In genomic region chr5:129217481-129218221, GRCm38 (mm10) we compare ENCODE assay signal across 8 mouse cellular contexts.
DNase-seq lines count a peak whose midpoint lies in the region; ATAC-seq and TF ChIP-seq lines count a peak whose summit lies in the region.

No protein-coding gene starts in this region.

- no peak for ATAC-seq in heart, embryonic 11.5 days (replicated peaks; ENCODE audit: insufficient number of reproducible peaks, low FRiP score, low TSS enrichment)
- ATAC-seq in erythroid progenitor cell, adult 5-6 weeks (replicated peaks; ENCODE audit: low FRiP score, poor library complexity, severe bottlenecking) = peak; percentile 85
- ATAC-seq in limb, embryonic 11.5 days (ENCODE audit: insufficient number of reproducible peaks, low FRiP score, low TSS enrichment, low read depth) = no peak
- no peak for ATAC-seq in stomach, postnatal 0 days (ENCODE audit: low FRiP score, low TSS enrichment)

- no peak for DNase-seq in heart, postnatal 10 days
- DNase-seq in limb, embryonic 11.5 days (ENCODE audit: low spot score) = peak; percentile 27
- no peak for DNase-seq in stomach, postnatal 0 days (ENCODE audit: low spot score)
- DNase-seq in left cerebral cortex, postnatal 14 days (ENCODE audit: low spot score in 2 of 2) = no peak
- no peak for DNase-seq in right cerebral cortex, postnatal 10 days (ENCODE audit: low spot score in 2 of 2)

- H3K9ac ChIP-seq in heart, embryonic 11.5 days (ENCODE audit: low read depth, low read length) = no peak overlapping the region
- no peak overlapping the region for H3K9ac ChIP-seq in ES-Bruce4 (ENCODE audit: low read depth, poor library complexity, severe bottlenecking)
- no peak overlapping the region for H3K9ac ChIP-seq in limb, embryonic 11.5 days (ENCODE audit: low read length)
- H3K9ac ChIP-seq in stomach, postnatal 0 days (ENCODE audit: low read length) = no peak overlapping the region

- H3K9me3 ChIP-seq in heart, embryonic 11.5 days (replicated peaks; ENCODE audit: control insufficient read depth, low read length) = no peaks in the 10 kb centered on the region; the same call in 1 of the 2 replicates
- H3K9me3 ChIP-seq in ES-Bruce4 (replicated peaks; ENCODE audit: control insufficient read depth, insufficient read depth, low read length, poor library complexity, severe bottlenecking) = no peaks in the 10 kb centered on the region
- H3K9me3 ChIP-seq in limb, embryonic 11.5 days (ENCODE audit: control insufficient read depth, low read length) = no peaks in the 10 kb centered on the region
- no peaks in the 10 kb centered on the region for H3K9me3 ChIP-seq in stomach, postnatal 0 days (ENCODE audit: control insufficient read depth, low read length)

- 16% methylated on average over 22 of the region's 22 CpGs for WGBS in heart, embryonic 11.5 days (ENCODE audit: insufficient replicate concordance)
- WGBS in limb, embryonic 11.5 days = 9% methylated on average over 22 of the region's 22 CpGs
- WGBS in stomach, postnatal 0 days = 10% methylated on average over 22 of the region's 22 CpGs

- H3K4me2 ChIP-seq in heart, embryonic 11.5 days = peak overlapping the region; percentile 47
- H3K4me2 ChIP-seq in limb, embryonic 11.5 days (ENCODE audit: low read depth, severe bottlenecking) = peak overlapping the region; percentile 26; the same call in 1 of the 2 replicates
- H3K4me2 ChIP-seq in stomach, postnatal 0 days (replicated peaks; ENCODE audit: low read depth) = 0 out of 2 replicates have a peak overlapping the region, but pooled peaks have one; percentile 17

- peak; percentile 71; the same call in 1 of the 2 replicates for TF ChIP-seq EP300 in ES-Bruce4 (IDR thresholded peaks at IDR 0.05; ENCODE audit: insufficient read depth, low read depth, low read length)
- no peak for TF ChIP-seq EP300 in stomach, postnatal 0 days (optimal IDR thresholded peaks at IDR 0.05)

- H3K4me3 ChIP-seq in heart, embryonic 11.5 days (ENCODE audit: low read depth, low read length) = no peak overlapping the region; the same call in 1 of the 2 replicates
- no peak overlapping the region for H3K4me3 ChIP-seq in ES-Bruce4 (ENCODE audit: low read depth, low read length)
- H3K4me3 ChIP-seq in limb, embryonic 11.5 days (ENCODE audit: low read depth, low read length) = no peak overlapping the region
- no peak overlapping the region for H3K4me3 ChIP-seq in stomach, postnatal 0 days (ENCODE audit: low read depth, low read length)

- H3K4me1 ChIP-seq in heart, embryonic 11.5 days (ENCODE audit: control insufficient read depth, insufficient read depth, low read length) = no peaks in the 10 kb centered on the region
- peaks cover 12% of the 10 kb centered on the region for H3K4me1 ChIP-seq in ES-Bruce4 (ENCODE audit: control insufficient read depth, insufficient read depth, low read length)
- H3K4me1 ChIP-seq in limb, embryonic 11.5 days (ENCODE audit: control insufficient read depth, insufficient read depth, low read length) = 0 out of 2 replicates have a peak, but pooled peaks cover 4% of the 10 kb centered on the region
- no peaks in the 10 kb centered on the region for H3K4me1 ChIP-seq in stomach, postnatal 0 days (replicated peaks; ENCODE audit: control insufficient read depth, insufficient read depth)

- TF ChIP-seq CTCF in ES-Bruce4 (IDR thresholded peaks at IDR 0.05; ENCODE audit: low read depth, low read length) = no peak
- no peak for TF ChIP-seq CTCF in stomach, postnatal 0 days (IDR thresholded peaks at IDR 0.05; ENCODE audit: low read depth)

- intact Hi-C loops in heart, postnatal 10 days (cut with DNase I) = no loop called here
- intact Hi-C loops in left cerebral cortex, postnatal 14 days (cut with DNase I) = no loop called here

- H3K27me3 ChIP-seq in heart, embryonic 11.5 days (ENCODE audit: control insufficient read depth, insufficient read depth, low read length) = 0 out of 2 replicates have a peak, but pooled peaks cover 3% of the 10 kb centered on the region
- H3K27me3 ChIP-seq in ES-Bruce4 (ENCODE audit: control insufficient read depth, insufficient read depth, low read length, poor library complexity, severe bottlenecking) = no peaks in the 10 kb centered on the region
- H3K27me3 ChIP-seq in limb, embryonic 11.5 days (ENCODE audit: control insufficient read depth, insufficient read depth, low read length) = no peaks in the 10 kb centered on the region
- H3K27me3 ChIP-seq in stomach, postnatal 0 days (ENCODE audit: control insufficient read depth, insufficient read depth, low read length) = no peaks in the 10 kb centered on the region

- no peak for TF ChIP-seq POLR2A in ES-Bruce4 (IDR thresholded peaks at IDR 0.05; ENCODE audit: insufficient read depth, low read length)

- H3K27ac ChIP-seq in heart, embryonic 11.5 days (ENCODE audit: low read depth, low read length) = no peak overlapping the region
- H3K27ac ChIP-seq in ES-Bruce4 (ENCODE audit: insufficient read depth, low read length) = peak overlapping the region; percentile 41; the same call in 1 of the 2 replicates
- H3K27ac ChIP-seq in limb, embryonic 11.5 days (replicated peaks; ENCODE audit: low read depth, low read length) = no peak overlapping the region
- H3K27ac ChIP-seq in stomach, postnatal 0 days (replicated peaks) = no peak overlapping the region

- H3K36me3 ChIP-seq in heart, embryonic 11.5 days (ENCODE audit: control insufficient read depth, insufficient read depth, low read length) = no peaks in the 10 kb centered on the region
- H3K36me3 ChIP-seq in ES-Bruce4 (ENCODE audit: control insufficient read depth, insufficient read depth, low read length, poor library complexity, severe bottlenecking) = no peaks in the 10 kb centered on the region
- no peaks in the 10 kb centered on the region for H3K36me3 ChIP-seq in limb, embryonic 11.5 days (ENCODE audit: control insufficient read depth, insufficient read depth, low read length)
- no peaks in the 10 kb centered on the region for H3K36me3 ChIP-seq in stomach, postnatal 0 days (ENCODE audit: control insufficient read depth, insufficient read depth, low read length)
